Mouse (Mus musculus): ENCODE results near the gene Sytl3.
A peak's percentile ranks its signal among the peaks of the same experiment; 100 is the strongest.

The Sytl3 gene

DNA sequence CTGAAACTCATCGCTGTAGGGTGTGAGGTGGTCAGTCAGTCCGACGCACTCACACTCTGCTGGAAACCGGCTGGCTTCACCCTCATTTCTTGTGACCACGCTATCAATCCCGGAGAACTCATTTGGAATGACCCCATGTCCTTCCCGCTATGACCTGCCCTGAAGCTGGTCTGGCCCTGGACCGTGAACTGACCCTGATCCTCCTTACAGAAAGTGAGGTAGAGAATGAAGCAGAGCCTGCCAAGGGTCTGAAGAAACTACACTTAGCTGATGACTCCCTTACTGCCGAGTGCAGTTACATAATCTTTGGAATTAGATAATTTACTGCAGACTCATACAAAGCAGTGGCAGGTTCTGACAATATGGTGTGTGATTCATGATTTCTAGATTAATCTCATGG lies 96.3 kb downstream of the Sytl3 start:
- no peak for DNase-seq (ENCODE audit: low read depth)

DNA sequence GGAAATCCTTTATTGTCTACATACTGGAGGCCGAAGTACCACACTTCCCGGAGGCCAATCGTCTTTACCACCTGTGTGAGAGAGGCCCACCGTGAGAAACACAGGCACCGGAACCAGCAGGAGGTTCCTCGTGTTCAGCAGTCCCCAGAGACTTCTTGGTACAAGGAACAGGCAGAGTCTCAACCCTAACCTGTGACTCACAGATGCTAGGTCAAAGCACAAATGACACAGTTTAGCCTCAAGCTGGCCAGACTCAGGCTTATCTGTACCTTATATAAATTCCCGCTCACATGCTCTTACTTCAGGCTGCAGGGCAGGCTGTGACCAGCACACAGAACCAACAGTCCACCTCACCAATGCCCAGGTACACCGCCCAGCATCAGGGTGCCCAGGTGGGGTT lies 97.0 kb downstream of the Sytl3 start:
- no peak for DNase-seq (ENCODE audit: low read depth)

DNA sequence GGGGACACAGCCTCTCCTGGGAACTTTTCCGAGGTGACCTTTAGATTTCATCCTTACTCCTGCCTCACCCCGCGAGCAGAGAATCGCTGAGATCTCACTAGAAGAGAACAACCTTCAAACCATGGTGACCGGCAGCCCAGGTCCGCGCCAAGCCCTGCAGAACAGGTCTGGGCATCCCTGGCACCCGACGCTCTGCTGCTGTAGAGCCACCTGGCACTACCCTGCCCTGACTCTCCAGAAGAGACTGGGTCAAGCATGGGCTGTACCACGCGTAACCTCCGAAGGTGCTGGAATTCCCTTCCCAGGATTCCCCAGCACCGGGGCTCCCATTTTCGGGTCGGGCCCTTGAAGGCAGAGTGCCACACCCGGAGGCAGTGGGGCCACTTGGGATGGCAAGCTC lies 99.0 kb downstream of the Sytl3 start:
- no peak for DNase-seq (ENCODE audit: low read depth)

DNA sequence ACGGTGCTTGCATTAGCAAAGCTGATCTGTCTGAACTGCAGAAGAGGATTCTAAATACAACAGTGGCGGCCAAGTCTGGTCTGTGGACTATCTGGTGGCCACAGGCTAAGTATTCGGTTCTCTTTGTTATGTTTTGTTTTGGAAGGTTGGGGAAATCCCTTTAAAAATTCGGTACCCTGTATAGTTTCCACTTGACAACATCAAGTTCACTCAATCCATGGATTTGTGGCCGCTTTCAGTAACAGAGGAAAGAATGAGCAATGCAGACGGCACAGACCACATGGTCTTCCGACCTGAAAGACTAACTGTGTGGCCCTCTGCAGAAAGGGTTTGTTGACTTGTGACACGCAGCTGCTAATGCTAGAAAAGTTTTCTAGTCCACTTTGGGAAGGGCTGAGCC lies 100.0 kb downstream of the Sytl3 start:
- DNase-seq (ENCODE audit: low read depth): no peak

DNA sequence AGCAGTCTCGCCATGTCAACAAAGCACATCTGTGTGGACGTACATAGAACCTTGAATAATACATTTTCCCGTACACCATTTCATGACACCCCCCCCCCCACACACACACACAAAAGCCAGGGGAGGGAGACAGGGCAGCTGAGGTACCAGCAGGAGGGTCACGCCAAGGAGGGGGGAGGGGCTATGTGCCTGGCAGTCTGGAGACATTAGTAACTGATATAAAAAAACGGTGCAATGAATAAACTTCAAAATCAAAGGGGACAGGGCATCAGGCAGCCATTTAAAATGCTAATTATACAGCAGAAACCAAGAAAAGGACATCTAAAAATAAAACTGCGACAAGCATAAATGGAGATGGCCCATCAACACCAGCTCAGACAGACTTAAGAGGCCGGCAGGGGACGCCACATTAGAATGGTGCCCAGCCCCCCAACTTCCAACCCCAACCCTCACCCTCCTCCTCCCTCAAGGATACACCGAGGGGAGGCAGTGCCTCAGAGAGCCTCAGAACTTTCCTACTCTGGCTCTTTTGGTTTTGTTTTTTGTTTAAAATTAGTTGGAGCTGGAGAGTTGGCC lies 100.9 kb downstream of the Sytl3 start:
- DNase-seq (ENCODE audit: low read depth): no peak

DNA sequence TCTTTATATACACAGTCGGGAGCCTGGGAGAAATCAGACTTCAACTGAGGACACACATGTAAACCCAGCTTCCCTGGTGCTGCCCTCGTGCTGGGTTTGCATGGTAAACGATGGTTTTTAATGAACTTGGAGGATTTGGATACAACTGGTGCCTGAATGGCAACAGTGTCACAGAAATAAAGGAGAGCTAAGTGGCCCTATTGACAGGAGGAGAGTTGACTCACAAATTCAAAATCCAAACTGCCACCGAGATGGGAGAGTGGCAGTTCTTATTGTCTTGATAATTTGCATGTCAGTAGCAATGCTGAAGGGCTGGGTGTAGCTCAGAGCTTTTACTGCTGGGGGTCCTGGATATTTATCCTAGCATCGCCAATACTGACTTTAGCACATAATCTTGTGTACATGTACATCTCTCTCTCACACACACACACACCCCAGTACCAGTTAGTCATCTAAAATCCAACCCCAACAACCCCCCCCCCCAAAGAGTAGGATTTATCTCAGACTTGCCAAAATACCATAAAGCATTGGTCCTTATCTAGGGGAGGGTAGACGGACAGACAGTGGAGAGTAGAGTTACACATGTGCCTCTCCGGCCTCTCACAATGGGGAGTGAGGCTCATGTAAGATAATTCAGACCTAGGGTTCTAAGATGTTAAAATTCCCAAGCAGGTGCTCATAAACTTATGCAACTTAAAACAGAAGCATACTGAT lies 104.8 kb downstream of the Sytl3 start:
- no peak for DNase-seq (ENCODE audit: low read depth)

DNA sequence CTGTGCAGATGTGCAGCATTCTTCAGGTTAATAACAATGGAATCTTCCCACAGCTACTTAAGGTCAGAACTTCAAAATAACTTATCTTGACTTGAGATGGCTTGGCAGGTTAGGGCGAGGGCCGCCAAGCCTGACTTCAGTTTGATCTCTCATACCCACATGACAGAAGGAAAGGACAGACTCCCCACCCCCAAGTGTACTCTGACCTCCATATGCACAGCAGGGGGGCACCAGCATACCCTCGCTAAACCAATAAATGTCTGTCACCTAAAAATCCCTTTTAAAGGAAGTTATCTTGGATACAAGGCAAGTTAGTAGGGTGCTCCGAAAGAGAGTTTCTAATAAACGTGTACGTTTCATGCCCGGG lies 105.3 kb downstream of the Sytl3 start:
- no peak for DNase-seq (ENCODE audit: low read depth)

DNA sequence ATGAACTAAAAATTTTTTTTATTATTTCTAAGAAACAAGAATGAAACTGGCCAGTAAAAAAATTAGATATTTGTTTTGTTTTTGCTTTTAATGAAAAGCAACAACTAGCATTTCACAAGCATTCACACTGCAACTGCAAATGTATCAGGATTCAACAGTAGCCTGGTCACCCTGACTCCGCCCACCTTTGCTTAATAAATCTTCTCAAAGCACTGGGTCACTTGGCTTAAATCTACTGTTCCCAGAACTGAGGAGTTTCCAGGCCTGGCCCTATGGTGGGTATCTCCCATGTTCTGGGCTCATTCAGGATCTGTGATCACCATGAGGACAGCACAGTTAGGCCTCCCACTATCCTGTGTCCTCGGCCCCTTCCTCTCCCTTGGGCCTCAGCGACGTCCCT lies 105.8 kb downstream of the Sytl3 start:
- no peak for DNase-seq (ENCODE audit: low read depth)

DNA sequence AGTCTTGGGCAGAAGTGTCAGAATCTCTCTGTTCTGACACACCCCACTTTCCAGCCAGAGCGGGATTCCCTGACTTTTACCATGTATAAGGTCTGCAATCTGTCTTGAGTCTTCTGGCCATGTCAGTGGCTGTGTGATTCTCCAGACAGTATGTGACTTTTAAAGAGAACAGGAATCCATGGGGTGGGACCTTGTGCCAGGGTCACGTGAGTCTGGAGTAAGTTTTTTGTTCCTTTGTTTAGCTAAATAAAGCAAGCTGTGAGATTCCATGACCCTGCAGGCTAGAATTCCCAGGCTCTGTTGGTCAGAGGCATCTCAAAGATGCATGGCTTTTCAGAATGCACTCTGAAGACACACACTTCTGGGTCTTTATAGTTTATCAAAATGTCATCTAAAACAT lies 107.0 kb downstream of the Sytl3 start:
- DNase-seq (ENCODE audit: low read depth): no peak

DNA sequence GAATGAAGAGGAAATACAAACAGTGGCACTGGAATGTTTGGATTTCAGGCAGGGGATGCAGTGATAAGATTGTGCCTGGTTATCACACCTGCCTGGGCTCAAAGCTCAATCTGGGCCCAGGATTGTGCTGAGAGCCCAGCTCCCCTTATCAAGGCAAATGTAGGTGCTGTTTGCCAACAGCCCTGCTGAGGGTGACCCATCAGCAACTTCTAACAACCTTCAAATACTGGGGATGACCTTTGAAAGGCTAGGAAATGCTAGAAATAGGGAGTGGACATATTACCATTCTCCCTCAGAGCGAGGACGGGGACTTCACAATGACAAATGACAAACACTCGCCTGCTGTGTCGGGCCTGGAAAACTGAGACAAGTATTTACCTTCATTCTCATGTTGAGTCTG lies 107.9 kb downstream of the Sytl3 start:
- no peak for DNase-seq (ENCODE audit: low read depth)

DNA sequence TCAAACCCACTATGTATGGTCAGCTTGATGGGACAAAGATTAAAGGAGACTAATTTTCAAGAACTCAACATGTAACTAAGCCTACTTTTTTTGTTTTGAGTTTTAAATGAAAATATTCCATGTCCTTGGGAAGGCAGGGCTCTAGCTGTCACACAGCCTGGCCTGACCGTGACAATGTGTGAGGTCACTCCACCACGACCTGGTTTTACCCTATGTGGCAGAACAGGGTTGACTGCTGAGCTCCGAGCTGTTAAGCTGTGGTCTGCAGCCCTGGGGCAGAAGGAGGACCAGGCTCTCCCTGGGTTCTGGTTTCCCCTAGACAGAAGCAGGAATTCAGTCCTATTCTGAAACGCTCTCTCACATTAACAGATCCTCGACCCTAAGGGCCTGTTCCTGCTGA lies 108.9 kb downstream of the Sytl3 start:
- no peak for DNase-seq (ENCODE audit: low read depth)

DNA sequence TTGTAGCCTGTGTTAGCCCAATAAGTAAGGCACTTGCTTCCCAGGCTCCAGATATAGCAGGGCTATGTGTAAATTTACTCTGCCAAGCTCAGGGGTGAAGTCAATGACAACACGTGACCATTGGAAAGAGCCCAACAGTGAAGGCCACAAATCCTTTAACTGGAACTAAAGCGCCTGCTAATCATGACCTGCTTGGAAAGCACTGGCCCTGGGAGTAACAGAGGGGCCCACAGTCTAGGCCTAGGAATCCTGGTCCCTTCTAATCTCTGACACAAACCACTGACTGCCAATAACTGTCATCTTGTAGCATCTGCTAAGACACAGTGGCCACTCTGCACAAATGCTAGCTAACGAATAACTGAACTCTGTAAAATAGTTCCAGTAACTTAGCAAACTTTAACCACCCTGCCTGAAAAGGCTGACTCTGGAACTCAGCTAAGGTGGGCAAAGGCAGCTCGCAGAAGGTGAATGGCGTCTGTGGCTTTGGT lies 109.5 kb downstream of the Sytl3 start:
- DNase-seq (ENCODE audit: low read depth): no peak

DNA sequence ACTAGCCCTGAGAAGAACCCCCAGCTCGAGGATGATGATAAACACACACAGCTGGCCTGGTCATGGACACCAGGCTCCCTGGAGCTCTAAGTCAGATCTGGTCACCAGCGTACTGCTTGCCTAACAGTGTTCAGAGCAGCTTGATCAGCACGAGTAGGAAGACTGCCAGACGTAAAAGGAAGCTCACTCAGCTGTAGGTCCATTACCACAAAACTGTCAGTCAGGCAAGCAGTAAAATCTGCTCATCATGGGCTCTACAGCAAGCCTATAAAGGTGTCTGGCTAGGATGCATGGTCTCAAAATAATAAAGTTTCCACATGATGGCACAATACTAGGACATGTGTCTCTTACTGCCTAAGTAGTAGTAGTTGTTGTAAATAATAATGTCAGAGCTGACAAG lies 110.7 kb downstream of the Sytl3 start:
- peak; percentile 33 for DNase-seq (ENCODE audit: low read depth)

DNA sequence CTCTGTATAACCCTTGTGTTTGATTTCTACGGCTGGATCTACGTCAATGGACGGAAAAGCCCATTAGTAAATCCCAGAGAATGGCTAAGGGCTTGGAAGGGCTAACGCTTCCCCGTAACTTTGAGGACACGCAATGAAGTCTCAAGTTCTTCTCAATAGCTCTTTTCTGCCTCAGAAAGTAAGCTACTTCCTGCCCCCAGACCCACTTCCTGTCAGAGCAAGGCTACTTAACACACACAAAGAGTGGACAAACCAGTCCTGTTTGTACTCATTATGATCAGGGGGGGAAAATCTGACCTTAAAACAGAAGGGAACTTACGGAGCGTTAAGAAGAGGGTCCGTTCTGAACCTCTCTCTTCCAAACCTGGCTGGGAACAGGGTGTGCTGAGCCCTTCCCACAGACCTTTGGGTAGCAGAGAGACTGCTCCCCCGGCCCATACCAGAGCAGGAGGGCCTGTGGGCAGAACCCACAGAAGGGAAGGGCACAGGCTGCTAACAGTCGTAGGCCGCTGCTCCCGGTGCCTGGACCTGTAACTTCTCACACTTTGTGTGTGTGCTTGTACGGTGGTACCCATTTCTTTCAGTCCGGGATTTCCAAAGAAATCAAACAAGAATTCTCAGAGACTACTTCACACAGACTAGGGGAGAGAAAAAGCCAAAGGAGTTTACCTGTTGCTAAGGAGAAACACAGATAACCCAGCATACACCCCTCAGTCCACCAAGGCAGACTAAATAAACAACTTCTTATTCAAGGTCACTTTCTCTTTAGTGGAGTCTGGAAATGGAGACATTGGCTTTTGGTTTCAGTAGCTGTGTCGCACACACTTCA lies 113.0 kb downstream of the Sytl3 start:
- no peak for DNase-seq (ENCODE audit: low read depth)

DNA sequence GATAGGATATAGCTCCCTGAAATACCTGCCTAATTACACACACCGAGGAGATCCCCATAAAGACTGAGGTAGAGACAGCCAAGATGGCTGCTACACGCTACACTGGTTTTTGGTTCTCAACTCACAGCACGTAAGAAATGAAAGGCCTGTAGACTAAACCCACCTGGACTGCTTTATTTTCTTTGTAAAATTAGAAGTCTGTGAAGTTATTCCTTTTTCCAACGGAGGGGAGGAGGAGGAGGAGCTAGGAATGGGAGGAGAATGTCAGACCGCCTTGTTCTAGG lies 113.5 kb downstream of the Sytl3 start:
- no peak for DNase-seq (ENCODE audit: low read depth)

DNA sequence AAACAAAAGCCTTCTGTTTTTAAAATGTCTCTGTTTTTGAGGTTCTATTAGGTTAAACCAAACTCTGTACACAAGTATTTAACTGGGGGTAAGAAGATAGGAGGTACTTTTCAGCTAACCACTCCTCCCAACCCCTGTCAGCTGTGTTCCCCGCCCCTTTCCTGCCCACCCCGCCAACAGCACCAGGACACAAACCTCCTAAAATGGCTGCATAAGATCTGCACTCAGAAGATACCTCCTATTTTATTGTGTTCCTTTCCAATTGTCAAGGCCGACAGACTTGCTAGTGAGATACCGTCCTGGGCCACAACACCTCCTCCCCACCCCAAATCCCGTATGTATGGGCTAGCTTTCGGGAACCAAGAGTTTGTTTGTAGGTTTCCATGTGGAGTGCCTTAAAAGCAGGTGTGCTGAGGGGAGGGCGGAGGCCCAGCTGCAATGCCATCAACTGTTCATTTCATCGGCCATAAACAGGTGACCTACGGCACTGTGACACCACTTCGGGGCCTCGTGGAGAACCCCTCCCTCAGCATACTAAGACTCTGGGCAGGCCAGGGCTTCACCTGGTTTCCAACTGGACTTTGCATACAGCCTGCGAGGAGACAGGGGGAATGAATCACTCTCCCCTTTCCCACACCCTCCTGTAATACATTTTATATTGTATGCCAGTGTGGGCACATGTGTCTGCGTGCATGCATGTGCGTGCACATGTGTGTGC lies 114.5 kb downstream of the Sytl3 start:
- DNase-seq (ENCODE audit: low read depth): no peak

DNA sequence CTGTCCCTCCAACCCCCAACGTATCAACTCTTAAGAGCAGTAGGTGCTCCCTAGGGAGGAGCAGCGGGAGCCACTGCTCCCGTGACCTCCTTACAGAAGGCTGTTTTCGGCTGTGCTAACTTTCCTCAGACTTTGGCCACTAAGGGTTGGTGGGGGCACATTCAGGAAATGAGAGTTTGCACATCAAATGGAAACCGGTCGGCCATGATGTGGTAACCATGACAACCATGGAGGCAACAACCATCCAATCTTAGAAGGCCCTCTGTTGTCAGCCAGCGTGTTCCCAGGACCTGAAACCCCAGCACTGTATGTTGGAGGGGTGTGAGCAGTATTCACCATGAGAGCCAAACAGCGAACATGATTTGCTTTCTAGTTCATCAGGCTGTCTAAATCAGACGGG lies 116.3 kb downstream of the Sytl3 start:
- DNase-seq (ENCODE audit: low read depth): no peak

DNA sequence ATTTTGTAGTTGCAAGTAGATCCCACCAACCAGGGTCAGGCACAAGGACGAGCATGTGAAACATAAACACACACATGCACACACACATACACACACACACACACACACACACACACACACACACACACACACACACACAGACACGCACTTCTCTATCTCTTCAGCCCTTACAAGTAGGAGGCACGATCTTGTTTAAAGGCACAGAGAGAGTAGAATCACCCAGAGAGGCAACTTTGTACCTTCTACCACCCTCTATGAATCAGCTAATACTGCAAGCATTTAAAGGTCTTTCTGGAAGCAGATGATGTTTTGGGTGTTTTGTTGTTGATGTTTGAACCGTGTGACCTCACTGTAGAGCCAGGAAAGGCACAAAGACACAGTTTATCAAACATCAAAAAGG lies 116.8 kb downstream of the Sytl3 start:
- no peak for DNase-seq (ENCODE audit: low read depth)

DNA sequence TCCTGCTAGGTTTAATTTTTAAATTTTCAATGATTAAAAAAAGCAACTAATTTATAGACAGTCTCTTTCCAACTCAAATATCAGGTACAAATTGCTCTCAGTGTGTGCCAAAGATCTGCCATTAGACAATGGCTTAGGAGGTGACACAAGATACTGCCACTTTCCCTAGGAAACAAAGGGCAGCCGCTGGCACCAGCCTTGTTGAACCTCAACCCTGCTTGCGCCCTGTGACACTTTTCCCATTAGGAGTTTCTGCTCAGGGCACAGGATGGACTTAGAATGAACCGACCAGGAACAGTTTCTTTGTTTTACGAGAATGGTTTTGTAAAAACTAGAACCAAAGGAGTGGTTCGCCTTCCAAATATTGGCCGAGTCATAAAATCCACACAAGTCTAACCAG lies 117.2 kb downstream of the Sytl3 start:
- DNase-seq (ENCODE audit: low read depth): no peak

DNA sequence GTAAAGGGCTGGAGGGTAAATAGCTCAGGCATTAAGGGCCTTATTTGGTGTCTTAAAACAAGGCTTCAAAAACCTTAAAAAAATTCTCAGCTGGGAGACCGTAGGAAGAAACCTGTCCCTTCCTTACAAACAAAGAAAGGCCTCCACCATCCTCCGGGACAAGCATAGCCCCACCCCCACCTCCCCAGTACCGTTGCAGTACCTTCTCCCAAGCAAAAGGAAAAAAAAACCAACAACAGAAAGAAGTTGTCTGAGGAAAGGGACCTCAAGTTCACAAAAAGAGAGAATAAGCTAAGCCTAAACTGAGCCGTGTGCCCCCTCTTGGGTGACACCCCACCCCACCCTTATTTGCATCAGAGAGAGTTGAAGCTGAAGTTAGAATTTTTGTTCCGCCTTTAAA lies 117.7 kb downstream of the Sytl3 start:
- no peak for DNase-seq (ENCODE audit: low read depth)

DNA sequence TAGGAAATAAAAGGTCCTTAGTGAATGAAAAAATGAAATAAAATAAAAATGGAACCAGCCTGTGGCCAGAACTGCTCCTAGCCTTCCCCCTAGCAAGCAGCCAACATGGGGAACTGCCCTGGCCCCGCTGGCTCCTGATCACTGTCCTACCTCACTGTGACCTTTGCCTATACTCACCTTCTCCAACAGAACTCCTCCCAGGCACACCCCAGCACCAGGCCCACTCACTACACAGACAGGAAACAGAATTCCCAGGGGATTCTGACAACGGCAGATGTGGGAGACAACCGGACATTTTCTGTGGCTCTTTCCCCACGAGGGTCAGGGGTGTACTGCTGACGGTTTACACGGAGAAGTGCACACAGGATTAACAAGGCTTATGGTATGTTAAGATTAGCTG lies 118.2 kb downstream of the Sytl3 start:
- no peak for DNase-seq (ENCODE audit: low read depth)

DNA sequence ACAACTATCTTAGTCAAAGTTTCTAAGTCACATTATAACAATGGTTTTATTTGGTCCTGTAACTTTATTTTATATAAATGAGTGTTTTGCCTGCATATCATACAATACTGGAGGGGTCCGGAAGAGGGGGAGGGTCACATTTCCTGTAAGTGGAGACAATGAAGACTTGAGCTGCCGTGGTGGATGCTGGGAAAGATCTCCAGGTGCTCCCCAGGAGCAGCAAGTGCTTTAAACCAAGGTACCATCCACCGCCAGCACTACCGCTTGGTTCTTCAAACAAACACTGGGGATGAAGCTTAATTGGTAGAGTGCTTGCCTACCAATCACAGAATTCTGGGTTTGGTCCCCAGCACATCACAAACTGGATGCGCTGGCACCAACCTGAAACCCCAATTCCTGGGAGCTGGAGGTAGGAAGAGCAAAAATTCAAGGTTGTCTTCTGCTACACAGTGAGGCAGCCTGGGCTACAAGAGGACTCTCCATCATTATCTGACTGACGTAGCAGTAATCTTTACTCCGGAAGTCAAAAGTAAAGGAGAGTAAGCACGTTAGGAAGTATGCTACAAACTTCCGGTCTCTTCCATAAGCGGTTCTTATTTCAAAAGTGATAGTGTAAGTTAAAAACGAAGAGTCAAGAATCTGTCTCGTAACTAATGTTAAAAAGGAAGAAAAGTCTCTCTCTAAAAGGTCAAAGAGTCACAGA lies 118.9 kb downstream of the Sytl3 start:
- DNase-seq (ENCODE audit: low read depth): no peak

Data from 416B (cell line).